Mouse (Mus musculus) lung, postnatal 0 days (tissue): ENCODE data around the gene Zpbp. TPM values are rescaled to one million over a fixed set of nuclear protein-coding genes. Genes with fewer than 3 reads are reported as not detected.
A peak's percentile ranks its signal among the peaks of the same experiment; 100 is the strongest.

Source experiments
- ATAC-seq: fragments of 200-750 bp; cut with Nextera tagmentation; 2 replicates; pipeline ENCODE4 v1.8.0; 2017; ENCODE audit warnings: moderate library complexity
- DNase-seq: peaks from one replicate; pipeline ENCODE4 v3.0.0-alpha.2; 2016; ENCODE audit warnings: low spot score
- H3K27ac ChIP-seq: fragments of 300-500 bp; sonication (generic); 2 replicates; pipeline ENCODE4 v1.5.1; 2014; ENCODE audit warnings: antibody characterized with exemption, mild to moderate bottlenecking, low read length, mixed read lengths
- H3K27me3 ChIP-seq: fragments of 300-500 bp; sonication (generic); replicated peaks from 2 replicates; pipeline ENCODE4 v1.6.1; 2014; ENCODE audit warnings: low read length, mixed read lengths; ENCODE audit not compliant: insufficient read depth
- H3K36me3 ChIP-seq: fragments of 300-500 bp; sonication (generic); 2 replicates; pipeline ENCODE4 v1.6.1; 2014; ENCODE audit warnings: low read length, mixed read lengths; ENCODE audit not compliant: insufficient read depth
- H3K4me1 ChIP-seq: fragments of 300-500 bp; sonication (generic); 2 replicates; pipeline ENCODE4 v1.6.1; 2014; ENCODE audit warnings: antibody characterized with exemption, low read depth, low read length, mixed read lengths; ENCODE audit not compliant: insufficient read depth
- H3K4me2 ChIP-seq: fragments of 300-500 bp; sonication (generic); replicated peaks from 2 replicates; pipeline ENCODE4 v1.6.1; 2014; ENCODE audit warnings: low read depth, mild to moderate bottlenecking, low read length, moderate library complexity, mixed read lengths
- H3K4me3 ChIP-seq: fragments of 300-500 bp; sonication (generic); 2 replicates; pipeline ENCODE4 v1.5.1; 2014; ENCODE audit warnings: low read depth, low read length
- H3K9ac ChIP-seq: fragments of 300-500 bp; sonication (generic); replicated peaks from 2 replicates; pipeline ENCODE4 v1.6.1; 2014; ENCODE audit warnings: low read depth, mild to moderate bottlenecking
- H3K9me3 ChIP-seq: fragments of 300-500 bp; sonication (generic); 2 replicates; pipeline ENCODE4 v1.6.1; 2016; ENCODE audit warnings: low read length, mixed read lengths
- CTCF ChIP-seq: IDR thresholded peaks from 2 replicates; pipeline ENCODE4 v1.5.1; 2016; ENCODE audit warnings: antibody characterized with exemption, mild to moderate bottlenecking
- EP300 ChIP-seq: IDR thresholded peaks from 2 replicates; pipeline ENCODE4 v1.6.1; 2016; ENCODE audit warnings: antibody characterized with exemption, mild to moderate bottlenecking, control low read depth
- WGBS: fragments of 180-500 bp; shearing (Covaris S2); extraction: QIAGEN DNeasy Blood & Tissue Kit; methylation state at CpG from one replicate; pipeline ENCODE4 v1.1.7; 2014; 5-methylcytosine and 5-hydroxymethylcytosine counted together
- polyA plus RNA-seq: library from polyadenylated mRNA; unstranded; fragments of >200 nt; fragmentation: Nextera tagmentation; extraction: Ambion mirVana; gene quantifications from 2 replicates; pipeline ENCODE4 v1.2.1, GENCODE M21; 2015

The Zpbp gene
- 0.24 and 0.29 TPM in 2 replicates for polyA plus RNA-seq

GRCm38 (mm10) chr11:11461635-11462560 is at the start of gene Zpbp, which contains the start of gene Spata48:
Gene Zpbp (minus strand): TSS chr11:11462408.
Gene Spata48 (plus strand): TSS chr11:11462094.
- Histone ChIP-seq H3K9me3 (no peaks in the 10 kb centered on the region), H3K4me3 (peak within 1 kb of the TSS; percentile 54), H3K4me1 (no peaks in the 10 kb centered on the region), H3K27ac (peak within 1 kb of the TSS; percentile 69), H3K9ac (peak within 1 kb of the TSS; percentile 36), H3K4me2 (peak within 1 kb of the TSS; percentile 62), H3K27me3 (no peaks in the 10 kb centered on the region), H3K36me3 (no peaks in the 10 kb centered on the region)
- 4% methylated on average over 49 of the region's 66 CpGs for WGBS
- TF ChIP-seq EP300 (no peak), CTCF (peak; percentile 75)
- ATAC-seq (peak; percentile 96), DNase-seq (peak; percentile 97)

- Histone ChIP-seq H3K4me1 (no peaks in the 10 kb centered on the region), H3K36me3 (no peaks in the 10 kb centered on the region), H3K9me3 (no peaks in the 10 kb centered on the region), H3K4me2 (no peak overlapping the region), H3K27me3 (no peaks in the 10 kb centered on the region), H3K9ac (no peak overlapping the region), H3K27ac (no peak overlapping the region), H3K4me3 (no peak overlapping the region)
- 55% methylated on average over 2 of the region's 2 CpGs for WGBS
- ATAC-seq, result no peak
- TF ChIP-seq EP300 (no peak), CTCF (no peak)
- no peak for DNase-seq
Observed at GRCm38 (mm10) chr11:11509413-11509812, 47.2 kb upstream of the Zpbp start.

- 63% methylated on average over 2 of the region's 2 CpGs for WGBS
- DNase-seq (no peak), ATAC-seq (no peak)
- H3K9ac ChIP-seq, result no peak overlapping the region
- no peak overlapping the region for H3K27ac ChIP-seq
- H3K27me3 ChIP-seq, result no peaks in the 10 kb centered on the region
- no peaks in the 10 kb centered on the region for H3K9me3 ChIP-seq
- H3K4me3 ChIP-seq, result no peak overlapping the region
- TF ChIP-seq EP300 (no peak), CTCF (no peak)
- no peaks in the 10 kb centered on the region for H3K4me1 ChIP-seq
- H3K36me3 ChIP-seq, result no peaks in the 10 kb centered on the region
- H3K4me2 ChIP-seq, result no peak overlapping the region
Observed at GRCm38 (mm10) chr11:11506187-11506586, 44.0 kb upstream of the Zpbp start.

- H3K4me3 ChIP-seq, result no peak overlapping the region
- DNase-seq, result peak; percentile 23
- 18% methylated on average over 10 of the region's 10 CpGs for WGBS
- H3K9me3 ChIP-seq, result no peaks in the 10 kb centered on the region
- no peak for ATAC-seq
- peak; percentile 62 for TF ChIP-seq CTCF
- TF ChIP-seq EP300, result no peak
- H3K36me3 ChIP-seq, result no peaks in the 10 kb centered on the region
- no peak overlapping the region for H3K4me2 ChIP-seq
- no peak overlapping the region for H3K9ac ChIP-seq
- no peaks in the 10 kb centered on the region for H3K4me1 ChIP-seq
- no peak overlapping the region for H3K27ac ChIP-seq
- no peaks in the 10 kb centered on the region for H3K27me3 ChIP-seq
Observed at GRCm38 (mm10) chr11:11499944-11500343, 37.7 kb upstream of the Zpbp start.

GRCm38 (mm10) chr11:11495697-11496096 is 33.5 kb upstream of the Zpbp start:
- Histone ChIP-seq H3K4me3 (no peak overlapping the region), H3K27me3 (no peaks in the 10 kb centered on the region), H3K9ac (no peak overlapping the region), H3K4me1 (no peaks in the 10 kb centered on the region), H3K36me3 (no peaks in the 10 kb centered on the region), H3K27ac (no peak overlapping the region), H3K9me3 (no peaks in the 10 kb centered on the region), H3K4me2 (no peak overlapping the region)
- TF ChIP-seq EP300, result no peak
- TF ChIP-seq CTCF, result no peak
- WGBS, result 83% methylated on average over 2 of the region's 2 CpGs
- no peak for DNase-seq
- no peak for ATAC-seq

GRCm38 (mm10) chr11:11492044-11492443 is 29.8 kb upstream of the Zpbp start:
- no peak for DNase-seq
- H3K36me3 ChIP-seq, result no peaks in the 10 kb centered on the region
- no peaks in the 10 kb centered on the region for H3K4me1 ChIP-seq
- H3K9ac ChIP-seq, result no peak overlapping the region
- no peak for ATAC-seq
- no peak overlapping the region for H3K4me3 ChIP-seq
- no peaks in the 10 kb centered on the region for H3K9me3 ChIP-seq
- no peaks in the 10 kb centered on the region for H3K27me3 ChIP-seq
- H3K27ac ChIP-seq, result no peak overlapping the region
- 68% methylated on average over 5 of the region's 5 CpGs for WGBS
- no peak overlapping the region for H3K4me2 ChIP-seq
- TF ChIP-seq EP300 (no peak), CTCF (no peak)
